Mouse (Mus musculus) spleen, adult 10 weeks (tissue): Measurements from ENCODE around the gene Ktn1. TPM values are rescaled to one million over a fixed set of nuclear protein-coding genes. Genes with fewer than 3 reads are reported as not detected.

Experiments used
- polyA plus RNA-seq: library from polyadenylated mRNA; stranded (reverse); fragments of 350-450 nt; fragmentation: Illumina TruSeq; extraction: RNeasy Lipid Tissue Mini Kit (QIAGEN cat#74804); gene quantifications from one replicate; pipeline ENCODE4 v1.2.3, GENCODE M21; 2015; ENCODE audit warnings: low replicate concordance; ENCODE audit not compliant: insufficient read depth

Gene Ktn1
- 106 TPM for polyA plus RNA-seq

DNA sequence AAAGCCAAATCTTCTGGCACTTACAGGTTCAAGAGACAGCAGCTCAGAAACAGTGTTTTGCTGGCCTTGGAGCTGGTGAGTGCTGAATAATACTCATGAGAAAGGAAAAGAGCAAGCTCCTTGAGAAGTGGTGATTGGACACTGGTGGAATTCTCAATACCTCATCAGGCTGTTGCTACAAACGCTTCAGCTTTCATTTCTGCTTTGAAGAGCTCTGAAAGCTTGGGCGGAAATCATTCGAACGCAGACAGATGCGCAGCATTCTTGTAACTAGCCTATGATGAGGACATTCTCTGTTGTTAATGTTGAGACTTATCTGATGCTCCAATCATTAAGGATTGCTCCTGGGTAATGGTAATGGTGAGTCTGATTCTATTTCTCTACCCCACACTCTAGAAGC lies at the start of gene Ktn1:
Ktn1 (plus strand) TSS at position 231 of the 400 bp plus-strand sequence.

Other genes starting within 250 kb of the Ktn1 start
- gene Dlgap5, start 230.0 kb upstream of the Ktn1 start, polyA plus RNA-seq, result 16.1 TPM
- 12.1 TPM for gene Fbxo34, start 198.0 kb upstream of the Ktn1 start, polyA plus RNA-seq
- 9.8 TPM for gene Atg14, start 77.8 kb upstream of the Ktn1 start, polyA plus RNA-seq